Mouse (Mus musculus) c-Kit-negative CD71-positive TER-119-positive erythroid progenitor cells, embryonic 14.5 days (primary cell): ENCODE data around the gene Zfand3.

Source experiments
- DNase-seq: peaks from one replicate; pipeline ENCODE4 v3.0.0-alpha.2; 2013; ENCODE audit warnings: low read depth, low spot score

Zfand3 gene

DNA sequence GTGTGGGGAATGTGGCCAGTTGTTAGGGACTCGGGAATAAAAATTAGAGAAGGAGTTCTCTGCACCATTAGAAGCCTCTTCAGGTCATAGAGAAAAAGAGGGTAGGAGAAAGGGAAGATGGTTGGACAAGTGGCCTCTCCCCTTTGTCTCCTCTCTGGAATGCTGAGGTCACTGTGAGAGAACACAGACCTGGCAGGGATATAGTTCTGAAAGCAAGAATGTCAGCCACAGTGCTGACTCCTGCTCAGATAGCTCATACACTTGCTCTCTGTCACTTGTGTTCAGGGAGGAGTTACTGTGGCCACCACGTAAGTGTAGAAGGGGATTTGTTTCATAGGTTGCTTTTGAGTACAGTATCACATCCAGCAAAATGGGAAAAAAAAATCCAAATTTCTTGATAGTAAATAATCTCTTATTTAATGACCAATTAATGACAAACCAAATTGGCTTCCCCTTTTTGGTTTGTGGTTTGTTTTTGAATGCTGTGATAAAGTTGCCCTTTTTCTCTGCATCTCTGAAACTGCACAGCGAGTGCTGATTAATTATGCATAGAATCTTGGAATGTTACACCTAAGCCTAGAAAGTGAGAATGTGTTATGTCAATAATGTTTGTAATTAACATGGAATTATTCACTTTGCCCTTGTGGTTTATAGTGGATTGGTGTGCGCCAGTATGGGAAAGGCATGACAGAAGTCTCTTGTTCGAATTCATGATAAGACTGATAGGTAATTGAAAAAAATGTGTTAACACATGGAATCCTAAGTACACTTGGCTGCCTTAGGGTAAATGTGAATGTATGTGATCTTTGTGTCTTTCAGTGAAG lies 47.2 kb downstream of the Zfand3 start:
- DNase-seq: no peak

DNA sequence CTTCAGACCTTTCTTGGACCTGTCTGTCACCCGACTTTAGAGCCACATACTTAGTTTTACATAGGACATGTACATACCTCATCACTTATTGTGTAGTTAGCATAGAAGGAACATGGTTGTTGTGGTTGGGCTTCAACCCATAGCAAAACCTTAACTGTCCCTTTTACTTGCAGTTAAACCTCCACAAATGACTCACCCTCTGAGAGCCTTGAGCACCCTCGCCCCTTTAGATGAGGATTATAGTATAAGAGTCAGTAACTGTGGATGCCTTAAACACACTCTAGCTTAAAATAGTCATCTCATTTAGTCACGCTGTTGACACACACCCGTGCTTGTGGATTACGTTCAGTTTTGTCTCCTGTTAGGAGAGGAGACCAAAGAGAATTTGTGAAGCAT lies 47.8 kb downstream of the Zfand3 start:
- DNase-seq: no peak

DNA sequence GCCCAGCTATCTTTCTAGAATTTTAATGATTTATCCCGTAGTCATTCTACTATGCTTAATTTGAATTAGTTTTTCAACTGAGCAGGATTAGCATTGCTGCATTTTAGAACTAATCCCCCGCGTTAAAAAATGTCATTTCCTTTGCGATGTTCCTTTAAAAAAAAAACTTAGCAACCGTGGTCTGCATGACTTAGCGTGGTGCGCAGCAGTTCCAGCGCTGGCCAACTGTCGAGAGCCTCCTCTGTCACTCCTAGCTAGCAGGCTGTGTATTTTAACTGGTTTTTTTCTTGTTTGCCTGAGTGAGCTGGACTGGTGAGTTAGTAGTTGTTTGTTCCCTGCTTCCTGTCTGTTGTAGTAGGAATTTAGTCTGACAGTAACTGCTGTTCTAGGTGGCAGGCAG lies 48.9 kb downstream of the Zfand3 start:
- no peak for DNase-seq

DNA sequence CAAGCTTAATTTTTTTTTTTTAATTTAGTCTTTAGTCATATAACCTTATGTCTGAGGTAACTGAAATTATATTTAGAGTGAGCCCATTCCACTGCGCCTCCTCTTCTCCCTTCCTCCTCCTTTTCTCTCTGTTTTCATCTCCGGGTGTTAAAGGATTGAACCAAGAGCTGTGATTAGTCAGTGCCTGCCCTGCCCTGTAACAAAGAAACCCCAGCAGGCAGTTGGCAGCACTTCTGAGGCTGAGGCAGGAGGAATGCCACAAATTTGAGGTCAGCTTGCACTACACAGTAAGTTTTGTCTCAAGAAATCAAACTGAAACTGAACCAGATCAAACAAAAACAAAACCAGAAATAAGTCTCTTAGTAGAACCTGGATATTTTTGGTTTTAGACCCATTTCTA lies 49.3 kb downstream of the Zfand3 start:
- DNase-seq: no peak

DNA sequence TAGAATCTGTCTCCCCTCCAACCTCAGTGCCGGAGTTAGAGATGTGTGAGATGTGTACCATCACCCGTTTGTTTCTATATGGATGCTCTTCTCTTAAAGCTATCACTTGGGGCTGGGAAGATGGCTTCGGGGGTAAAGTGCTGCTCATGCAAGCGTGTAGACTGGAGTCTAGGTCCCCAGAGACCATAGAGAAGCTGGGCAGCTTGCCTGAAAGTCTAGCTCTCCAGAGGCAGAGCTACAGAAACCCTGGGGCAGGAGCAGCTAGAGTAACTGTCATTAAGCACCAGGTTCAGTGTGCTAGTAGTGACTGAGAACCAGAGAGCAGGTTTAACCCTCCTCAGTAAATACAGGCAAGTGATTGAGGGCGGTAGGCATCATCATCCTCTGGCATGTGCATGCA lies 51.7 kb downstream of the Zfand3 start:
- DNase-seq: no peak

DNA sequence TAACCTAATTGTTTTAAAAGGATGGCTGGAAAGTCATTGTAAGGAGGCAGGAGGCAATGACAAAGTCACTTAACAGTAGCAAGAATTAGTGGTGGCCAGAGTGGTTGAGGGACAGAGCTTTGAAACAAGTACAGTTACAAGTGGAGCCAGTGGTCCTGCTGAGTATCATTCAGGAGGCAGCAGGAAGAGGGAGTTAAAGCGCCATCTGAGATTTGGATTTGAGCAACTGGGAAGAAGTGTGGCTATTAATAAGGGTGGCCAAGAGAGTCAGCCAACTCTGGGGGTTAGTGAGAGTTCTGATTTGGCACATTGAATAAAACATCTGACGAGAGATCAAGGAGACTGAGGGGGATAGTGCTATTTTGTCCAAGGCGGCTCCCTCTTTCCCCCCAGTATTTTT lies 54.1 kb downstream of the Zfand3 start:
- no peak for DNase-seq

DNA sequence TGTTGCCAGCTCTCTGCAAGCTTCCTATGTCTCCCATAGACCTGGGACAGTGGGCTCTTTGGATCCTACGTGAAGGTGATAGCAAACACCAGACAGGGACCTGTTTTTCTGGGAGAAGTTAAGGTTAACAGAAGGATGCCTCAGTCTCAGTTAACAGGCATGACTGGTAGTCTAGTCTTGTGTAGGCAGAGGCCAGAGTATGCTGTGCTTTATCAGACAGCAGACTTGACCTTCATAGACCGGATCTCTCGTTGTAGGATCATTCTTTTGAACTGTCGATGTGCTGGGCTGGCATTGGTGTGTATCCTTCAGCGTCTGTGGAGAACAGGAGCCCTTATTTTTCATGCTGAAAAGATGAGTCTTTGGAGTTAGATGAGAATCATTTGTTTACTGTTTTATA lies 54.5 kb downstream of the Zfand3 start:
- no peak for DNase-seq

DNA sequence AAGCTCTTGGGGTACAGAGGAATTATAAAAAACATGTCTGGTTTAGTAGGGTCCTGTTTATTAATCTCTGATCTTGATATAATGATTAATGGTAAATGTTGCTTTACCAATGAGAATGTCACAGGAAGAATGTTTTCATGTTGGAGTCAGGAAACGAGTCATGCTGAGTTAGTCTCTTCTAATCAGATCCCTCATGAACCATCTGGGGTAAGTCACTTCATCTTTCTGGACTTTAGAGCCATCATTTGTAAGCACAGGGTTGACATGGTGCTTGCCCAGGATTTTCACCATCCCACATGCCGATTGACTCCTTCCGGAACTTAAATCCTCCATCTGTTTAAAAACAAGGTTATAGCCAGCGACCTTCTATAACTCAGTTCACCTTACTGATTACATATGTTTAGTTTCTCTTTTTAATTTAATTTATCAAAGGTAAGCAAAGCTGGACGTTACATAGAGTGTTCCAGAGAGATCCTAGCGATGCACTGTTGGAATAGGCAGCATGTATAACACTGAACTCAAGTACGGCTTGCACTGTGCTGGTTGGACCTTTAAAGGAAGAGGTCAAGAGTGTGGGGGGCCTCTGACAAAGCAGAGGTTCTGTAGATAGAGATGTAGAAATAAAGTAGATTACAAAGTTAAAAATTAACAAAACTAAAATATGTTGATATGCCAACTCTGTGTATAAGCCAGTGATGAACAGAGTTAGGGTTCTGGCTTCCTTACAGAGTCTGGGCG lies 56.7 kb downstream of the Zfand3 start:
- no peak for DNase-seq

DNA sequence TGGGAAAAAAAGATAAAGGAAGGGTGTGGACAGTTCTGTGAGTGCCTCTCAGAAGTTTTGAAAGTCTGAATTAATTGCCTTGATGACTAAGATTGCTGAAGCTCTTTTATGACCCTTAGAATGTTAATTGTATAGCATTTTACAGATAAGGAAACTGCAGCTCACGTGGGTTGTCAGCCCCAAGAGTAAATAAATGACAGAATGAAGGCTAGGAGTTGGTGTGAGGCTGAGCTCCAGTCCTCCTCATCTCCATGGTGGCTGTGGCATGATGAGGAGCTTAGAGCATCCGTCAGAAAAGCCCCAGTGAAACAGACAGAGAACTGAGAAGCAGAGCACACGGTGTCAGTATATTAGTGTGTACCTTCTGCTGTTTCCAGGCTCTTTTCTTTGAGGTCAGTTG lies 59.3 kb downstream of the Zfand3 start:
- DNase-seq: no peak

DNA sequence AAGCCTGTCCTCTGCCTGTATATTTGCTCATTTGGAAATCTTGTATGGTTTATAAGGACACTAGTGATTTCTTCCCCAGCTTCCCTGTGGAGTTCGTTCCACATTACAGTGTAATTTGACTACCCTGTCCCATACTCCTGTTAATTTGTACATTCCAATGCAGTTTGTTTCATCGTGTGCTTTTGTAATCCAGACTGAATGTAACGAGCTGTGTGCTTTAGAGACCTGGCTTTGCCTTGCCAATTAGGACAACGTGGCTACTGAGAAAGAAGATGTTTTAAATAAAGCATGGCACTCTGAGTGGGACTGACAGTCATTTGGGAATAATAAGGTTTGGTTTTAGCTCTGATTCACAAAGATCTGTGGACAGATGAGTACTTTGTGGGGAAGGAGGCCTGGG lies 60.2 kb downstream of the Zfand3 start:
- DNase-seq: no peak

DNA sequence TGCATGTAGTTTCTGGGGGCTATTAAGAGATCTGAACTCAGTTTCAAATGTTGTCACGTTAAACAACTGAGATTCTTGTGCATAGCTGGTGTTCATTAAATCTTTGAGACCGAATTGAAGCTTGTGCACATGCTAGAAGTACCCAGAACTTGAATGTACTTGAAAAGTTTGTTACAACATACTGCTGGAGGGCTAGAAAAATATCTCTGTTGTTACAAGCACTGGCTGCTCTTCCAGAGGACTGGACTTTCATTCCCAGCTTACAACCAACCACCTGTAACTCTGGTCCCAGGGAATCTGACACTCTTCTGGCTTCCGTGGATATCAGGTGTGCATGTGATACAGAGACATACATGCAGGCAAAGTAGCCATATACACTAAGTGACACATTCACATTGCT lies 65.2 kb downstream of the Zfand3 start:
- no peak for DNase-seq

DNA sequence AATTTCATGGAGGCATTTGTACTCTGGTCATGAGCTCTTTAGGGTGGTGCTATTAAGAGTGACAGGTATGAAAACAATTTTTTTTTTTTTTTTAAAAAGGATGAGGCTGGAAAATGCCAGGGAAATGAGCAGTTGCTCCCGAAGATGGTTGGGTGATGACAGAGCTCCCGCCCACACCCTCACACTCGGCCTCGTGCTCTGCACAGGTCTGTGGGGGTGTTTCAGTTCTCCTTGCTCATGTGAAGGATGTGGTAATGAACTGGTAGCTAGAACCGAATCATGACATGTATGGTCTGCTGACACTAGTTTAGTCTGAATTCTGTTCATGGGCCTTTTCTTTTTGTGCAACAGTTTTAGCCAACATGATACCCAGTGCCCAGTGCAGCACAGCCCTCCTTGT lies 66.1 kb downstream of the Zfand3 start:
- DNase-seq: no peak

DNA sequence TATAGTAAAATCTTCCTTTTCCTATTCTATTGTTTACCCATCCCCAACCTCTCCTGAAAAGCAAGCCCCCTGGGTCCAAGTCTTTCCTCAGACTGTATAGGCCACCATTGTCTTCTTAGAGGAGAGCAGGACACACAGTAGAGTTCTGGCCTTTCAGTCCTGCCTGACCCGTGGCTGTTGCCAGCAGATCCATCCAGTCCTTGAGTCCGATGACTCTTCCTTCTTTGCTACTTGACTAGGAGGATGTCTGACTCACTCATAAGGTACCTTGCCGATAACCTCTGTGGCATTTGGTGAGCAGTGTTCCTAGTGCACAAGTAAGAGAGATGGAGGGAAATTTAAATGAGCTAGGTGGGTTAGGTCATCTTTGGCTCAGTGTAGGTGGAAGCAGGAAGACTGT lies 68.1 kb downstream of the Zfand3 start:
- no peak for DNase-seq

DNA sequence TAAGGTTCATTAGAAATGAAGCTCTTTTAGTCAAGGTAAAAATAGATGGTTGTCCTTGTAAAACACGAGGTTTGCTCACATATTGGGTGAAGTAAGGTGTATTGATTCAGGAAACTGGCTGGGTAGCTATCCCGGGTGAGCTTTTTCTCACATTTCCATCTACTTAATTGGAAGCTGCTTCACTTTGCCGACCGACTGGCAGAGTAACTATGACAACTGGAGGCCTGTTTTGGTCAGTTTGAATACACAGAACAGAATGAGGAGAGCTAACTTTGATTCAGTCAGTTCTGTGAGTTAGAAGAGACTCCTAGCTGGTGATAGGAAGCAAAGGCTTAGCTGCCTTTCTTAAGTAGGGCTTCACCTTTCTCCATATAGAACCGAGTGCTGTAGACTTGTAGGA lies 71.4 kb downstream of the Zfand3 start:
- no peak for DNase-seq

DNA sequence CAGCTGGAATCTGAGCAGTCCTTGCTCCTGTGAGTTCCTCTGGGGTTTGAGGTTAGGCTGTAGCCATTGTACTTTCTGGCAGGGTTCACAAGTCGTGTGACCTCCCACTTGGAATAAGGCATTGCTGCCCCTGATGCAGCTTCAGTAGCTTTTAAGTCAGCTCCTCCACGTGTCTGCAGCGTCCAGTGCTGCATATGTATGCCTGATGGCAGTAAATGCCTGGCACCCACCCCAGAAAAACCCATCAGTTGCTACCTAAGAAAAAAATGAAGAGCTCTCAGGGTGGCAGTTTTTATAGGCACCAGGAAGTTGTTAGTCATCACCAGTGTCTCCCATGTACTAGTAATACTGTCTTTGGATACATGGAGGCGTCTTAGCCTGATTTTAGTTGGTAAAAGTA lies 79.5 kb downstream of the Zfand3 start:
- DNase-seq: no peak

DNA sequence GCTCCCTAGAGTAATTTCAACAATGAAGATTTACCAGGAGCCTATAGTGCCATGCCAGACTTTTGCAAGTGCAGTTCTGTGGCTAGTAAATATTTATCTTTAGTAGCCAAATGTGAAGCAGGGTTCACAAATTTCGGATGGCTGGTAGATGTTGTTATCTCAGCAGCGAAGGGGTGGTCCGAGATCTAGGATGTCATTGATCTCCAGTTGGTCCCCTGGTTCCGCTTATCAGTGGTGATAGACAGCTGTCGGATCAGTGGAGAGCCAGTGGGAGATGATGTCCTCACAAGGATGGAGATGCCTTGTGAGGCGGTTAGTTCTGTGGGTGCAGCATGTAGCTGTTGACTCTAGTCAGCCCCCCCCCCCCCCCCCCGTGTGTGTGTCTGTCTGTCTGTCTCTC lies 82.2 kb downstream of the Zfand3 start:
- no peak for DNase-seq

DNA sequence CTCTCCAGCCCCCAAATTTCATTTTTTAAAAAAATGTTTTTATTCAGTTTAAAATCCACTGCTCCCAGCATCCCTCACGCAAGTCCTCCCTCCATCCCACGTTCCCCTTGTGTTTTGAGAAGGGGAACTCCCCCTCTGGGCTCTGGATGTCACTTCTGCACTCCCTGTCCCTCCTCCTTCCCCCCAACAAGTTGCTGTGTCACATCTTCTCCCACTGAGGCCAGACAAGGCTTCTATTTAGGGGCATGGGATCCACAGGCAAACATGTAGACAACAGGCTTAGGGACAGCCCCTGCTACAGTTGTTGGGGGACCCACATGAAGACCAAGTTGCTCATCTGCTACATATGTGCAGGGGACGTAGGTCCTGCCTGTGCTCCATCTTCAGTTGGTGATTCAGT lies 83.9 kb downstream of the Zfand3 start:
- DNase-seq: no peak

DNA sequence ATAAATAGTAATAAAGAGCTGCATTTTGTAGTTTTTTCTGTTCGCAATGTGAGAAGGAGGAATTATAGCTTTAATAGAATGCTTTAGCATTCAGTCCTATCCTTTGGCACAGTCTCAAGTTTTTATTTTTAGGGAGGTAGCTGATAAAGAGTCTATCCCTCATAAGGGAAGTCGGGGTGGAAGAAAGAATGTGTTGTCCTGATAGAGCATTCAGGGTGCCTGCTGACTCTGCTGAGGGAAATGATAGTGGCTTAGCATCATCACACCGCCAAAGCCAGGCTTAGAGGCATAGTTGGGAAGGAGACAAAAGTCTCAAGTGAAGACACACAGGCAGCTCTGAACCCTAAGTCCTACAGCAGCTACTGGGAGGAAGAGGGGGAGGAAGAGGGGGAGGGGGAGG lies 85.9 kb downstream of the Zfand3 start:
- DNase-seq: no peak

DNA sequence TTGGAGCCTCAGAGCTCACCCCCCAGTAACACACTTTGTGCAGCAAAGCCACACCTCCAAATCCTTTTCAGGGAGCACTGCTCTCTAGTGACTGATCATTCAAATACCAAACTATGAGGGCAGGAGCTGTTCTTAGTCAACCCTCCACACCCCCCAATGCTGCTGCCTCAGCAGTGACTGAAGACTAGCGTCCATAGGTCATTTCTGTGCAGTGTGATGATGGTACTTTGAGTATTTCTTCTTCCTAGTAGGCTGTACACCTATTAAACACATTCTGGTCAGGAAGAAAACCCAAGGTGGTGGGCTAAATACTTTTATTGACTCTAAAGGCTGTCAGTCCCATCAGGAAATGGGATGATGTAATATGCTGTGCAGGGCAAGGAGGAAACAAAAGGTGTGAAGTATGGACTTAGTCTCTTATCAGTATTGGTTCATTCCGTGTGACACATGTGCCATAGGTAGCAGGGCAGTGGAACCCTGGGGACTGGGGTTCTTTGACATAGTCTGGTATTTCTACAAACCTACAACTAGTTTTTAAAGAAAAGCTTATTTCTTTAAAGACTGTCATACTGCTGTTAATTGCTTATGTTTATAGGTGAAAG lies 88.7 kb downstream of the Zfand3 start:
- no peak for DNase-seq

DNA sequence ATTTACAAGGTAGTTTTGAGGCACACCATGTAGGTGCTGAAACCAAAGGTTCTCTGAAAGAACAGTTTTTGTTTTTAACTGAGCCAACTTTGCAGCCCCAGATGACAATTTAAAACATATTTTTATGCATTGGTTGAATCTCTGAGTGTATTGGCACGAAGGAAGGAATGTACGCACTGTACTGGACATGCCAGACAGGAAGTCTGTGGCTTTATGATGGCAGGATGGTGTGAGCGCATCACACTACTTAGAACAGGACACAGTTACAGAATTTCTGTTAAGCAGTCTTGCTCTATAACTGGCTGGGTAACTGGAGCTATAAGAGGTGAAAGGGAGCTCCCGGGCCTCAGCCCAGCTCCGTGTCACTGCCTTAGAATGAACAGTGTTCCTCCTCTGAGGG lies 92.6 kb downstream of the Zfand3 start:
- no peak for DNase-seq

DNA sequence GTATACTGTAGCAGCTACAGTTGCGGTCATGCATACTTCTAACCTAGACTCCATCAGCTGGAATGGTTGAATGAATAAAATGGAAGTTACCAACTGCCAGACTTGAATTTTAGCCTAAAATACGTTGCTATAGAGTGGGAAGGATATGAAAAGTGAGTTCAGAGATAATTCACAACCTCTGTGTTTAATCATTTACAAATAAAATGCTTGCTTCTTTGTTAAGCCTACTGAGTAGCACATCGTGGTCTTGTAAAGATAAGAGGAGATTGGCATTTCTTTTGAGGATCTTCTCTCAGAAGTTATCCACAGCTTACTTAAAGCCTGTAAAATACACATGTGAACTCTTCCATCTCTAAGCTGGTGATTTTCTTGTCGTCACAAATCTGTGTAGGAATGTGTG lies 93.1 kb downstream of the Zfand3 start:
- DNase-seq: no peak

DNA sequence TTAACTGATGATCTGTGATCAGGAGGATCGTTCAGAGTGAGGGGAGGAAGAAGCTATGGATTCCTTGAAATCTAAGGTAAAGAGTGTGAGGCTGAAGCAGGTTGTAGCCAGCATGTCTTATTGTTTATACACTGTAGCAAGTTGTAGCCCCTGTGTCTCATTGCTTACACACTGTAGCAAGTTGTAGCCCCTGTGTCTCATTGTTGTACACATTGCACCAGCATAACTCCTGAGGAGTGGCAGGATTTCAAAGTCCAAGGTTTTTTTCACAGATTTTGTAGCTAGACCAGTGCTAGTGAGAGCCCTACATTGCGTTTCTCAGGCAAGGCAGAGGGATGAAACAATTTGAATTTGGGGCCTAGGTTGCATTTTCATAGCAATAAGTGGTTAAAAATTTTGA lies 95.1 kb downstream of the Zfand3 start:
- DNase-seq: no peak

DNA sequence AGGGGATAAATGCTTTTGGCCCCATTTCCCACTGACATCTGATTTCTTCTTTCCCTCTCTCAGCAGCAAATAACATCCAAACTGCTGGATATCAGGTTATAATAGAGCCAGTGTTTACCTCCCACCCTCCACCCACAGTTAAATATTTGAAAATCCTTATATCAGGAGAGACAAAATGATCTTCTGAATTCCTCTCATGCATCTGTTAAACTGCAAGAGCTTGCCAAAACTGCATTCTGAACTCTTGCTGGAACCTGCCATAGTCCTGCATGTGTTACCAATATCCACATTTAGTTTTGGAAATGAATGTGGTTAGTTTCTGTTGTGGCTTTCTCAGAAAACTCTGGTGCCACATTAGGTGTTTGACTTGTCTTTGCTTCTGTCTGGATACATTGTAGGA lies 97.3 kb downstream of the Zfand3 start:
- no peak for DNase-seq
